Mouse (Mus musculus) embryonic fibroblast, embryonic 13.5 days (primary cell): ENCODE results near the gene Wasf3. TPM values are rescaled to one million over a fixed set of nuclear protein-coding genes. Genes with fewer than 3 reads are reported as not detected.
"Not testable (repeated sequence)": the region's sequence is repeated elsewhere in the genome, so short reads cannot be mapped to it uniquely, and the experiment has no call there.

Source experiments
- H3K27ac ChIP-seq: 2 replicates; pipeline ENCODE4 v1.5.1; 2012; ENCODE audit warnings: low read length, control low read depth, inconsistent platforms; ENCODE audit not compliant: insufficient read depth
- H3K4me1 ChIP-seq: 2 replicates; pipeline ENCODE4 v1.6.1; 2011; ENCODE audit warnings: low read length; ENCODE audit not compliant: control insufficient read depth, insufficient read depth
- H3K4me3 ChIP-seq: 2 replicates; pipeline ENCODE4 v1.5.1; 2011; ENCODE audit warnings: mild to moderate bottlenecking, control low read depth, low read length; ENCODE audit not compliant: insufficient read depth
- polyA plus RNA-seq: library from polyadenylated mRNA; stranded (reverse); fragments of >200 nt; gene quantifications from 2 replicates; pipeline ENCODE4 v1.2.4, GENCODE M21; 2011; ENCODE audit warnings: low read depth; ENCODE audit not compliant: missing spikeins, insufficient read length

Gene Wasf3
- polyA plus RNA-seq, 1 experiment, result 10.6 TPM

GRCm38 (mm10) chr5:146502099-146502498, 117.3 kb downstream of the Wasf3 start, which contains the start of gene 4930449I24Rik:
4930449I24Rik (plus strand) TSS chr5:146502399.
- not testable (repeated sequence) for H3K4me1 ChIP-seq, H3K4me3 ChIP-seq, H3K27ac ChIP-seq

- not testable (repeated sequence) for H3K4me1 ChIP-seq, H3K27ac ChIP-seq, H3K4me3 ChIP-seq
Measured at GRCm38 (mm10) chr5:146513823-146514222, 129.0 kb downstream of the Wasf3 start, which contains the start of gene Gm3402. Gm3402 (plus strand) TSS chr5:146514123.

Other genes with a start within 250 kb of the Wasf3 start
- gene Gm5565, start 224.4 kb upstream of the Wasf3 start, polyA plus RNA-seq, result not detected in 2 replicates
- not detected in 2 replicates for gene Gm6309, start 214.3 kb upstream of the Wasf3 start, polyA plus RNA-seq
- gene 1700001J03Rik, start 199.7 kb upstream of the Wasf3 start, polyA plus RNA-seq, result not detected in 2 replicates
- gene Rnf6, start 163.4 kb upstream of the Wasf3 start, polyA plus RNA-seq, result 68.8 and 72.9 TPM in 2 replicates
- 53.0 and 54.3 TPM in 2 replicates for gene Cdk8, start 153.8 kb upstream of the Wasf3 start, polyA plus RNA-seq
- gene Gm6408, start 97.0 kb downstream of the Wasf3 start, polyA plus RNA-seq, result not detected in 2 replicates
- not detected in 2 replicates for gene Gm6370, start 106.4 kb downstream of the Wasf3 start, polyA plus RNA-seq
- not detected in 2 replicates for gene 4930449I24Rik, start 117.4 kb downstream of the Wasf3 start, polyA plus RNA-seq
- gene Gm3402, start 129.1 kb downstream of the Wasf3 start, polyA plus RNA-seq, result not detected in 2 replicates
- gene Gm3404, start 140.8 kb downstream of the Wasf3 start, polyA plus RNA-seq, result not detected in 2 replicates
- not detected in 2 replicates for gene Gm3409, start 152.7 kb downstream of the Wasf3 start, polyA plus RNA-seq
- gene Gm3415, start 171.2 kb downstream of the Wasf3 start, polyA plus RNA-seq, result not detected in 2 replicates
- not detected in 2 replicates for gene Gpr12, start 200.3 kb downstream of the Wasf3 start, polyA plus RNA-seq